Mouse (Mus musculus): Measurements from ENCODE around the gene Dmap1. TPM values are rescaled to one million over a fixed set of nuclear protein-coding genes. Genes with fewer than 3 reads are reported as not detected.

Gene Dmap1
- polyA plus RNA-seq, 1 experiment from 2014 or later = 81.2 TPM

- H3K27me3 ChIP-seq (ENCODE audit: control insufficient read depth, insufficient read depth, low read length) = no peaks in the 10 kb centered on the region
- peaks cover 9% of the 10 kb centered on the region for H3K4me1 ChIP-seq (ENCODE audit: control insufficient read depth, insufficient read depth, low read length)
- DNase-seq (ENCODE audit: low spot score, missing footprints) (no peak), ATAC-seq (ENCODE audit: low FRiP score) (no peak)
- no peak overlapping the region for H3K4me2 ChIP-seq
- 79% methylated on average over 4 of the region's 4 CpGs for WGBS
- H3K4me3 ChIP-seq (ENCODE audit: low read depth, low read length) = no peak overlapping the region
- no peaks in the 10 kb centered on the region for H3K36me3 ChIP-seq (ENCODE audit: control insufficient read depth, insufficient read depth, low read length)
- H3K27ac ChIP-seq (ENCODE audit: low read depth, low read length) = no peak overlapping the region
- H3K9me3 ChIP-seq (ENCODE audit: control insufficient read depth, low read length) = no peaks in the 10 kb centered on the region
- H3K9ac ChIP-seq (ENCODE audit: low read length) = 0 out of 2 replicates have a peak overlapping the region, but pooled peaks have one; percentile 26
Observed at GRCm38 (mm10) chr4:117636152-117636551, 45.9 kb downstream of the Dmap1 start.

- ATAC-seq (ENCODE audit: low FRiP score) (no peak), DNase-seq (ENCODE audit: low spot score, missing footprints) (peak; percentile 69)
- WGBS = 95% methylated on average over 7 of the region's 7 CpGs
- H3K9ac ChIP-seq (ENCODE audit: low read length) = no peak overlapping the region
- H3K36me3 ChIP-seq (ENCODE audit: control insufficient read depth, insufficient read depth, low read length) = no peaks in the 10 kb centered on the region
- H3K4me3 ChIP-seq (ENCODE audit: low read depth, low read length) = no peak overlapping the region
- no peaks in the 10 kb centered on the region for H3K9me3 ChIP-seq (ENCODE audit: control insufficient read depth, low read length)
- H3K27me3 ChIP-seq (ENCODE audit: control insufficient read depth, insufficient read depth, low read length) = no peaks in the 10 kb centered on the region
- H3K4me1 ChIP-seq (ENCODE audit: control insufficient read depth, insufficient read depth, low read length) = peaks cover 9% of the 10 kb centered on the region
- no peak overlapping the region for H3K27ac ChIP-seq (ENCODE audit: low read depth, low read length)
- H3K4me2 ChIP-seq = no peak overlapping the region
Observed at GRCm38 (mm10) chr4:117634642-117635041, 47.4 kb downstream of the Dmap1 start.

GRCm38 (mm10) chr4:117633527-117633926, 48.5 kb downstream of the Dmap1 start:
- Histone ChIP-seq H3K27me3 (ENCODE audit: control insufficient read depth, insufficient read depth, low read length) (no peaks in the 10 kb centered on the region), H3K4me2 (no peak overlapping the region), H3K9me3 (ENCODE audit: control insufficient read depth, low read length) (no peaks in the 10 kb centered on the region), H3K4me1 (ENCODE audit: control insufficient read depth, insufficient read depth, low read length) (peaks cover 9% of the 10 kb centered on the region), H3K4me3 (ENCODE audit: low read depth, low read length) (no peak overlapping the region), H3K36me3 (ENCODE audit: control insufficient read depth, insufficient read depth, low read length) (no peaks in the 10 kb centered on the region), H3K27ac (ENCODE audit: low read depth, low read length) (no peak overlapping the region), H3K9ac (ENCODE audit: low read length) (no peak overlapping the region)
- DNase-seq (ENCODE audit: low spot score, missing footprints) (peak; percentile 53), ATAC-seq (ENCODE audit: low FRiP score) (no peak)
- 82% methylated on average over 5 of the region's 5 CpGs for WGBS

GRCm38 (mm10) chr4:117630053-117630670, 51.9 kb downstream of the Dmap1 start:
- no peaks in the 10 kb centered on the region for H3K27me3 ChIP-seq (ENCODE audit: control insufficient read depth, insufficient read depth, low read length)
- no peaks in the 10 kb centered on the region for H3K36me3 ChIP-seq (ENCODE audit: control insufficient read depth, insufficient read depth, low read length)
- ATAC-seq (ENCODE audit: low FRiP score) (no peak), DNase-seq (ENCODE audit: low spot score, missing footprints) (no peak)
- no peak overlapping the region for H3K9ac ChIP-seq (ENCODE audit: low read length)
- no peaks in the 10 kb centered on the region for H3K4me1 ChIP-seq (ENCODE audit: control insufficient read depth, insufficient read depth, low read length)
- no peak overlapping the region for H3K4me2 ChIP-seq
- no peaks in the 10 kb centered on the region for H3K9me3 ChIP-seq (ENCODE audit: control insufficient read depth, low read length)
- no peak overlapping the region for H3K4me3 ChIP-seq (ENCODE audit: low read depth, low read length)
- H3K27ac ChIP-seq (ENCODE audit: low read depth, low read length) = no peak overlapping the region
- WGBS = 85% methylated on average over 6 of the region's 6 CpGs

GRCm38 (mm10) chr4:117628464-117628863, 53.6 kb downstream of the Dmap1 start:
- WGBS = 55% methylated on average over 1 of the region's 1 CpGs
- no peaks in the 10 kb centered on the region for H3K4me1 ChIP-seq (ENCODE audit: control insufficient read depth, insufficient read depth, low read length)
- no peak overlapping the region for H3K9ac ChIP-seq (ENCODE audit: low read length)
- H3K27ac ChIP-seq (ENCODE audit: low read depth, low read length) = no peak overlapping the region
- DNase-seq (ENCODE audit: low spot score, missing footprints) (peak; percentile 37), ATAC-seq (ENCODE audit: low FRiP score) (no peak)
- H3K4me2 ChIP-seq = no peak overlapping the region
- H3K4me3 ChIP-seq (ENCODE audit: low read depth, low read length) = no peak overlapping the region
- no peaks in the 10 kb centered on the region for H3K27me3 ChIP-seq (ENCODE audit: control insufficient read depth, insufficient read depth, low read length)
- no peaks in the 10 kb centered on the region for H3K9me3 ChIP-seq (ENCODE audit: control insufficient read depth, low read length)
- no peaks in the 10 kb centered on the region for H3K36me3 ChIP-seq (ENCODE audit: control insufficient read depth, insufficient read depth, low read length)

Other genes starting within 250 kb of the Dmap1 start
- 54.6 and 63.3 TPM in 2 replicates for gene Rnf220, start 185.2 kb downstream of the Dmap1 start, polyA plus RNA-seq (2014; fragmentation: Nextera tagmentation; extraction: Ambion mirVana)
- 121 and 132 TPM in 2 replicates for gene Eri3, start 131.9 kb downstream of the Dmap1 start, polyA plus RNA-seq (2014; fragmentation: Nextera tagmentation; extraction: Ambion mirVana)
- not detected in 2 replicates for gene Gm12845, start 42.1 kb upstream of the Dmap1 start, polyA plus RNA-seq (2014; fragmentation: Nextera tagmentation; extraction: Ambion mirVana)
- gene Klf17, start 83.4 kb upstream of the Dmap1 start, polyA plus RNA-seq (2014; fragmentation: Nextera tagmentation; extraction: Ambion mirVana) = not detected in 2 replicates
- gene Slc6a9, start 152.2 kb upstream of the Dmap1 start, polyA plus RNA-seq (2014; fragmentation: Nextera tagmentation; extraction: Ambion mirVana) = 4.6 and 6.3 TPM in 2 replicates
- 0.76 and 1.4 TPM in 2 replicates for gene Ccdc24, start 190.3 kb upstream of the Dmap1 start, polyA plus RNA-seq (2014; fragmentation: Nextera tagmentation; extraction: Ambion mirVana)
- gene B4galt2, start 201.2 kb upstream of the Dmap1 start, polyA plus RNA-seq (2014; fragmentation: Nextera tagmentation; extraction: Ambion mirVana) = 26.8 and 29.1 TPM in 2 replicates
- 214 and 216 TPM in 2 replicates for gene Atp6v0b, start 205.1 kb upstream of the Dmap1 start, polyA plus RNA-seq (2014; fragmentation: Nextera tagmentation; extraction: Ambion mirVana)
- 23.9 and 27.7 TPM in 2 replicates for gene Dph2, start 209.8 kb upstream of the Dmap1 start, polyA plus RNA-seq (2014; fragmentation: Nextera tagmentation; extraction: Ambion mirVana)
- gene Ipo13, start 232.7 kb upstream of the Dmap1 start, polyA plus RNA-seq (2014; fragmentation: Nextera tagmentation; extraction: Ambion mirVana) = 49.0 and 54.7 TPM in 2 replicates
- 0.40 and 0.53 TPM in 2 replicates for gene Artn, start 247.5 kb upstream of the Dmap1 start, polyA plus RNA-seq (2014; fragmentation: Nextera tagmentation; extraction: Ambion mirVana)

Data from midbrain, embryonic 11.5 days (tissue).